Mouse (Mus musculus): ENCODE results near the gene Ctss.

Ctss gene

GRCm38 (mm10) chr3:95526622-95527211 is at the start of gene Ctss:
Gene Ctss, plus strand, starts transcription at chr3:95526786.
- no peak for DNase-seq (ENCODE audit: low spot score)

GRCm38 (mm10) chr3:95478966-95479365 is 47.6 kb upstream of the Ctss start:
- no peak for DNase-seq (ENCODE audit: low spot score)

- no peak for DNase-seq (ENCODE audit: low spot score)
These were observed 40.2 kb upstream of the Ctss start for GRCm38 (mm10) chr3:95486421-95486820.

- no peak for DNase-seq (ENCODE audit: low spot score)
These were observed 37.9 kb upstream of the Ctss start for GRCm38 (mm10) chr3:95488679-95489078.

GRCm38 (mm10) chr3:95490238-95490637 is 36.3 kb upstream of the Ctss start:
- no peak for DNase-seq (ENCODE audit: low spot score)

- DNase-seq (ENCODE audit: low spot score), result peak; percentile 43
These were observed 32.2 kb upstream of the Ctss start for GRCm38 (mm10) chr3:95494342-95494741.

GRCm38 (mm10) chr3:95498229-95498628 is 28.4 kb upstream of the Ctss start:
- DNase-seq (ENCODE audit: low spot score), result no peak

GRCm38 (mm10) chr3:95499024-95499423 is 27.6 kb upstream of the Ctss start, which contains the start of gene Ctsk:
Gene Ctsk, plus strand, starts transcription at chr3:95499256.
- DNase-seq (ENCODE audit: low spot score), result no peak

- no peak for DNase-seq (ENCODE audit: low spot score)
These were observed 27.0 kb upstream of the Ctss start for GRCm38 (mm10) chr3:95499496-95500140.

GRCm38 (mm10) chr3:95502312-95502711 is 24.3 kb upstream of the Ctss start:
- no peak for DNase-seq (ENCODE audit: low spot score)

- DNase-seq (ENCODE audit: low spot score), result no peak
These were observed 17.2 kb upstream of the Ctss start for GRCm38 (mm10) chr3:95509348-95509747.

- DNase-seq (ENCODE audit: low spot score), result no peak
These were observed 14.9 kb upstream of the Ctss start for GRCm38 (mm10) chr3:95511611-95512180.

- DNase-seq (ENCODE audit: low spot score), result no peak
These were observed 10.0 kb upstream of the Ctss start for GRCm38 (mm10) chr3:95516614-95517041.

- DNase-seq (ENCODE audit: low spot score), result peak; percentile 58
These were observed 9.1 kb upstream of the Ctss start for GRCm38 (mm10) chr3:95517493-95517898.

GRCm38 (mm10) chr3:95518891-95519290 is 7.7 kb upstream of the Ctss start:
- DNase-seq (ENCODE audit: low spot score), result no peak

- DNase-seq (ENCODE audit: low spot score), result no peak
These were observed 7.3 kb upstream of the Ctss start for GRCm38 (mm10) chr3:95519315-95519714.

GRCm38 (mm10) chr3:95520100-95520499 is 6.5 kb upstream of the Ctss start:
- no peak for DNase-seq (ENCODE audit: low spot score)

- no peak for DNase-seq (ENCODE audit: low spot score)
These were observed 5.4 kb upstream of the Ctss start for GRCm38 (mm10) chr3:95521168-95521567.

GRCm38 (mm10) chr3:95523662-95524061 is 2.9 kb upstream of the Ctss start:
- DNase-seq (ENCODE audit: low spot score), result no peak

- no peak for DNase-seq (ENCODE audit: low spot score)
These were observed 1.9 kb upstream of the Ctss start for GRCm38 (mm10) chr3:95524673-95525072.

- DNase-seq (ENCODE audit: low spot score), result no peak
These were observed 475 bp upstream of the Ctss start for GRCm38 (mm10) chr3:95526111-95526510.

- DNase-seq (ENCODE audit: low spot score), result no peak
These were observed 3.2 kb downstream of the Ctss start for GRCm38 (mm10) chr3:95529814-95530213.

- no peak for DNase-seq (ENCODE audit: low spot score)
These were observed 4.4 kb downstream of the Ctss start for GRCm38 (mm10) chr3:95531025-95531424.

- no peak for DNase-seq (ENCODE audit: low spot score)
These were observed 6.8 kb downstream of the Ctss start for GRCm38 (mm10) chr3:95533364-95533763.
